Mouse (Mus musculus): ENCODE data around the gene Slc35g3. TPM values are rescaled to one million over a fixed set of nuclear protein-coding genes. Genes with fewer than 3 reads are reported as not detected.
A peak's percentile ranks its signal among the peaks of the same experiment; 100 is the strongest.

Slc35g3 gene
- 0.17 TPM in 1 of 2 replicates, not detected in the other for polyA plus RNA-seq (2015; fragmentation: Nextera tagmentation; extraction: Ambion mirVana)

DNA sequence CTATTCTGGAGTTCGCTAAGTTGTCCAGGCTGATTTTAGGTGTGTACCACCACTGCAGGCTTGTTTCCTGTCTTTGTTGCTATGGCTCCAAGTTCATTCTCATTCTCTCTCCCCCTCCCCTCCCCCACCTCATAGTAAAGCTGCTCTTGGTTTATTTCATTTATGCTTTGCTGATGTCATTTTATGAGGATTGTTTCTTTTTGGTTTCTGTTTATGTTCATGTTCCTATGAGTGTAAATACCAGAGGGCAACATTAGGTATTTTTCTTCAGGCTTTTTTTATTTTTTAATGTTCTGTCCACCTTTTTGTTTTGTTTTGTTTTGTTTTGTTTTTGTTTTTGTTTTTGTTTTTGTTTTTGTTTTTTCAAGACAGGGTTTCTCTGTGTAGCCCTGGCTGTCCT lies at the start of gene Slc35g3:
Slc35g3 (minus strand) TSS at position 101 of the 400 bp plus-strand sequence.
- DNase-seq (ENCODE audit: low spot score) (no peak), ATAC-seq (replicated peaks; ENCODE audit: low FRiP score, low read depth) (no peak)
- Histone ChIP-seq H3K4me1 (replicated peaks; ENCODE audit: insufficient read depth, low read length) (peaks cover 15% of the 10 kb centered on the region; the same call in 1 of the 2 replicates), H3K9ac (ENCODE audit: low read depth, low read length) (no peak within 1 kb of the TSS), H3K4me3 (replicated peaks; ENCODE audit: low read depth, low read length) (no peak within 1 kb of the TSS), H3K27ac (no peak within 1 kb of the TSS), H3K9me3 (replicated peaks; ENCODE audit: low read length) (no peaks in the 10 kb centered on the region), H3K27me3 (ENCODE audit: insufficient read depth, low read length) (no peaks in the 10 kb centered on the region), H3K4me2 (ENCODE audit: low read length) (no peak within 1 kb of the TSS), H3K36me3 (ENCODE audit: insufficient read depth, low read length) (no peaks in the 10 kb centered on the region)
- 64% methylated on average over 1 of the region's 1 CpGs for WGBS
- TF ChIP-seq CTCF (IDR thresholded peaks at IDR 0.05; ENCODE audit: low read depth) = no peak

DNA sequence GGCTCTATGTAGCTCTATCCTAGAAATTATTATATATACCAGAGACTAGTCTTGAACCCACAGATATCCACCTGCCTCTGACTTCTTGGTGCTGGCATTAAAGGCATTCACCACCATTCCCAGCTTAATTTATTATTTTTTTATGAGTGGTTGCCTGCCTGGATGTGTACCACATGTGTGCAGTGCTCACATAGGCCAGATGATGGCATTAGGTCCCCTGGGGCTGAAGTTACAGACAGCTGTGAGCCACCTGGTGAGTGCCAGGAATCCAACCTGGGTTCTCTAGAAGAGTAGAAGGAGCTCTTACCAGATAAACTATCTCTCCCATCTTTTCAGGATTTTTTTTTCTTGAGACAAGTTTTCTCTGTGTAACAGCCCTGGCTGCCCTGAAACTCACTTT lies 48.5 kb upstream of the Slc35g3 start:
- no peak overlapping the region for H3K27ac ChIP-seq
- DNase-seq (ENCODE audit: low spot score) (no peak), ATAC-seq (replicated peaks; ENCODE audit: low FRiP score, low read depth) (no peak)
- no peak overlapping the region for H3K4me2 ChIP-seq (ENCODE audit: low read length)
- H3K27me3 ChIP-seq (ENCODE audit: insufficient read depth, low read length) = peaks cover 5% of the 10 kb centered on the region; the same call in 1 of the 2 replicates
- no peak overlapping the region for H3K4me3 ChIP-seq (replicated peaks; ENCODE audit: low read depth, low read length)
- no peak for TF ChIP-seq CTCF (IDR thresholded peaks at IDR 0.05; ENCODE audit: low read depth)
- H3K36me3 ChIP-seq (ENCODE audit: insufficient read depth, low read length) = no peaks in the 10 kb centered on the region
- H3K9ac ChIP-seq (ENCODE audit: low read depth, low read length) = no peak overlapping the region
- H3K9me3 ChIP-seq (replicated peaks; ENCODE audit: low read length) = no peaks in the 10 kb centered on the region
- no peaks in the 10 kb centered on the region for H3K4me1 ChIP-seq (replicated peaks; ENCODE audit: insufficient read depth, low read length)

DNA sequence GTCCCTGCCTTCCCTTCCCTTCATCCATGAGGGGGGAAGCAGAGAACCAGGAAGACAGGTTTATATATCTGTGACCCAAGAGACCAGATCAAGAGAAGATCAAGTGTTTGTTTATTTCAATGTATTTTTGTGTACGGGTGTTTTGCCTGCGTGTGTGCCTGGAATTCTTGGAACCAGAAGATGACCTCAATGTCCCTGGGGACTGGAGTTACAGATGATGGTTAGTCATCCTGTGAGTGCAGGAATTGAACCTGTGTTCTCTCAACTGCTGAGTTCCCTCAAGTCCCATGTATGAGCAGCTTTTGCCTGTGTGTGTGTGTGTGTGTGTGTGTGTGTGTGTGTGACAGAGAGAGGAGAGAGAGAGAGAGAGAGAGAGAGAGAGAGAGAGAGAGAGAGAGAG lies 45.9 kb upstream of the Slc35g3 start:
- H3K4me2 ChIP-seq (ENCODE audit: low read length) = no peak overlapping the region
- peaks cover 21% of the 10 kb centered on the region for H3K4me1 ChIP-seq (replicated peaks; ENCODE audit: insufficient read depth, low read length)
- H3K9ac ChIP-seq (ENCODE audit: low read depth, low read length) = no peak overlapping the region
- WGBS = 59% methylated on average over 2 of the region's 2 CpGs
- DNase-seq (ENCODE audit: low spot score) (no peak), ATAC-seq (replicated peaks; ENCODE audit: low FRiP score, low read depth) (no peak)
- no peaks in the 10 kb centered on the region for H3K9me3 ChIP-seq (replicated peaks; ENCODE audit: low read length)
- H3K4me3 ChIP-seq (replicated peaks; ENCODE audit: low read depth, low read length) = no peak overlapping the region
- no peaks in the 10 kb centered on the region for H3K36me3 ChIP-seq (ENCODE audit: insufficient read depth, low read length)
- TF ChIP-seq CTCF (IDR thresholded peaks at IDR 0.05; ENCODE audit: low read depth) = no peak
- H3K27me3 ChIP-seq (ENCODE audit: insufficient read depth, low read length) = peaks cover 5% of the 10 kb centered on the region; the same call in 1 of the 2 replicates
- no peak overlapping the region for H3K27ac ChIP-seq

DNA sequence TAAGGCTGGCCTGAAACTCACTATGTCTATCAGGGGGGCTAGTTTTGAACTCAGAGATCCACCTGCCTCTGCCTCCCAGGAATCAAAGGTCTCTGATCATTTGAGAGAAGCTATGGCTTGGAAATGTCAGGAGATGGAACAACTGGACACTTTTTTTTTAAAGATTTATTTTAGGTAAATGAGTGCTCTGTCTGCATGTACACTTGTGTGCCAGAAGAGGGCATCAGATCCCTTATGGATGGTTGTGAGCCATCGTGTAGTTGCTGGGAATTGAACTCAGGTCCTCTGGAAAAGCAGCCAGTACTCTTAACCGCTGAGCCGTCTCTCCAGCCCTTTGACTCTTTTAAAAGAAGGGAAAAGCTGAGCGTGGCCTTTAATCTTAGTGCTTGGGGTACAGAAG lies 44.6 kb upstream of the Slc35g3 start:
- no peaks in the 10 kb centered on the region for H3K36me3 ChIP-seq (ENCODE audit: insufficient read depth, low read length)
- H3K27ac ChIP-seq = no peak overlapping the region
- ATAC-seq (replicated peaks; ENCODE audit: low FRiP score, low read depth) = no peak
- no peak overlapping the region for H3K4me3 ChIP-seq (replicated peaks; ENCODE audit: low read depth, low read length)
- H3K4me1 ChIP-seq (replicated peaks; ENCODE audit: insufficient read depth, low read length) = peaks cover 30% of the 10 kb centered on the region
- H3K9ac ChIP-seq (ENCODE audit: low read depth, low read length) = no peak overlapping the region
- WGBS = 83% methylated on average over 4 of the region's 4 CpGs
- DNase-seq (ENCODE audit: low spot score) = no peak
- H3K9me3 ChIP-seq (replicated peaks; ENCODE audit: low read length) = no peaks in the 10 kb centered on the region
- TF ChIP-seq CTCF (IDR thresholded peaks at IDR 0.05; ENCODE audit: low read depth) = peak; percentile 41; the same call in 1 of the 2 replicates
- H3K4me2 ChIP-seq (ENCODE audit: low read length) = no peak overlapping the region
- H3K27me3 ChIP-seq (ENCODE audit: insufficient read depth, low read length) = peaks cover 5% of the 10 kb centered on the region; the same call in 1 of the 2 replicates

DNA sequence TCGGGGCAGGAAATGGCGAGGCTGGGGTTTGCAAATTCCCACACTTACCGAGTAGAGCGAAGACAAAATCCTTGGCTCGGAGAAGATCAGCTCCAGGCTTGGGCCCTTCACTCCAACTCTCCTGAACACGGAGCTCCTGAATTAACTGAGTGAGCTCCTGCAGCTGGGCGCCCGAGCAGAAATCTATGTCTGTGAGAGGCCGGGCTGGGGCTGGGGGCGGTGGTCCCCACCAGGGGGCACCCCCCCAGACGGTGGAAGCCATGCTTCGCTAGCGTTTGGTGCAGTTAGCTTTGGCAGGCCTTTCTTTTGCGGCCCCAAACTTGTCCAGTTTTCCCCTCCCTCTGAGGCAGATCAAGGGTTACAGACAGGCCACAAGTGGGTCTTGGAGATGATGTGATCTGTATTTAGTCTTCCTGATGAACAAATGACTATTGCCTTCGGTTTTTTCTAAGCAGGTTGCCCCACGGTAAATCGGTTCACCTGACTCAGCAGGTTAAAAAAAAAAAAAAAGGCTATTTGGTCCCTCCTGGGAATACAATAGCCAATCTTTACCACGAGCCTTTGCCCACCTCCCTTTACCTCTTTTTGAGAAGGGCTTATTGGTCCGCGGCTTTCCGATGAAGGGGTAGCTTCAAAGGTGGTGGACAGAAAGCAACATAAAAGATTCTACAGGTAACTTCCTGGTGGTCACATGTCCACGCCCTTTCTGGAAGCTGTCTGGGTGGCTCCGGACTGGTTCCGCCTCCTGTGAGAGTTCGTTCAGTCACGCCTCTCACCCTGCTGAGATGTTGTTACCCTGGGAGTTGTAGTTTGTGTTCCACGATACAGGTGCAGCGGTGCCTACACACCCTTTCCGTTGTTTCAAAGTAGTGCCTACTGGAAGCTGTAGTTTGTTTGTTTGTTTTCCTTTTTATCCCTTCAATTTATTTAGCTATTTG lies 43.5 kb upstream of the Slc35g3 start, which contains the start of gene Tmem102:
Tmem102 (minus strand) TSS at position 653 of the 938 bp plus-strand sequence.
- Histone ChIP-seq H3K9me3 (replicated peaks; ENCODE audit: low read length) (no peaks in the 10 kb centered on the region), H3K36me3 (ENCODE audit: insufficient read depth, low read length) (no peaks in the 10 kb centered on the region), H3K9ac (ENCODE audit: low read depth, low read length) (peak within 1 kb of the TSS; percentile 49), H3K4me1 (replicated peaks; ENCODE audit: insufficient read depth, low read length) (peaks cover 39% of the 10 kb centered on the region), H3K27ac (no peak within 1 kb of the TSS), H3K27me3 (ENCODE audit: insufficient read depth, low read length) (peaks cover 5% of the 10 kb centered on the region; the same call in 1 of the 2 replicates), H3K4me2 (ENCODE audit: low read length) (peak within 1 kb of the TSS; percentile 93), H3K4me3 (replicated peaks; ENCODE audit: low read depth, low read length) (peak within 1 kb of the TSS; percentile 39)
- DNase-seq (ENCODE audit: low spot score) = peak; percentile 58
- 0 out of 2 replicates have a peak, but pooled peaks have one; percentile 13 for TF ChIP-seq CTCF (IDR thresholded peaks at IDR 0.05; ENCODE audit: low read depth)
- 8% methylated on average over 29 of the region's 29 CpGs for WGBS
- ATAC-seq (replicated peaks; ENCODE audit: low FRiP score, low read depth) = no peak; the same call in 1 of the 2 replicates

DNA sequence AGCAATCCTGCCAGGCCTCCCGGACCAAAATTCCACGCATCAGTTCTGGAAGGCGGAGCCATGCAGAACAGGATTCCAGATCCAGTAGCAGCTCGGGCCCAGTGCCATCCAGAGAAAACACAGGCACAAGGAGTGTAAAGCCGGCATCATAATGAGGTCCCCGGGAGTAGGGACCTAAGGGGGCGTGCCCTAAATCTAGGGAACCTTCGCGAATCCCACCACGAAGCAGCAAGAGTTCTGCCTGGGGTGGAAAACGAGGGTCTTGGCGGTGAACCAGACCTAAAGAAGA lies 42.8 kb upstream of the Slc35g3 start:
- no peak for ATAC-seq (replicated peaks; ENCODE audit: low FRiP score, low read depth)
- peak overlapping the region; percentile 39 for H3K4me3 ChIP-seq (replicated peaks; ENCODE audit: low read depth, low read length)
- TF ChIP-seq CTCF (IDR thresholded peaks at IDR 0.05; ENCODE audit: low read depth) = no peak
- peaks cover 44% of the 10 kb centered on the region for H3K4me1 ChIP-seq (replicated peaks; ENCODE audit: insufficient read depth, low read length)
- WGBS = 10% methylated on average over 12 of the region's 12 CpGs
- peaks cover 5% of the 10 kb centered on the region; the same call in 1 of the 2 replicates for H3K27me3 ChIP-seq (ENCODE audit: insufficient read depth, low read length)
- H3K27ac ChIP-seq = no peak overlapping the region
- H3K9me3 ChIP-seq (replicated peaks; ENCODE audit: low read length) = no peaks in the 10 kb centered on the region
- no peak for DNase-seq (ENCODE audit: low spot score)
- H3K9ac ChIP-seq (ENCODE audit: low read depth, low read length) = peak overlapping the region; percentile 49
- peak overlapping the region; percentile 93 for H3K4me2 ChIP-seq (ENCODE audit: low read length)
- no peaks in the 10 kb centered on the region for H3K36me3 ChIP-seq (ENCODE audit: insufficient read depth, low read length)

Data from kidney, postnatal 0 days (tissue).